Mouse (Mus musculus) fibroblast of lung, adult 2 months (primary cell): ENCODE measurements at regions not wholly inside any gene's neighbourhood (a gene's known extent, or its start where the extent isn't known, plus 50 kb on each side); places are given as distances from the start of the nearest gene placed in this dataset.

Experiments used
- DNase-seq: peaks from one replicate; pipeline ENCODE4 v3.0.0-alpha.2; 2011; ENCODE audit warnings: low read depth

DNA sequence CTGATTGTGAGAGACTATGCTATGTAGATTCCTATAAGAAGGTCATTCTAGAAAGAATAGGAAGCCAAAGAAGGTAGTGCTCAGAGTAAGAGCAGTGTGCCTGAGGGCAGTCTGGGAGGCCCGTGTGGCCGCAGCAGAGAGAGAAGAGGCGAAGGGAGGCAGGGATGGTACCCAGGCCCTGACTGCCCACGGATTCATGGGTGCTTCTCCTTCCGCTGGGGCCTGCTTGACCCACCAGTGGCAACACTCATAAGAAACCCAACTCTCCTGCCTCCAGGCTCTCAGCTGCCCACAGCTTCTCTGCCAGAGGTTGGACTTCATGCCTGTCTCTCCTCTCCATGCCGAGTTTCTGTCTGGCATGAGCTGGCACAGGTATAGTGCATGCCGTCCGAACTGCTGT is 60.6 kb upstream of the Twist2 start:
- no peak for DNase-seq

DNA sequence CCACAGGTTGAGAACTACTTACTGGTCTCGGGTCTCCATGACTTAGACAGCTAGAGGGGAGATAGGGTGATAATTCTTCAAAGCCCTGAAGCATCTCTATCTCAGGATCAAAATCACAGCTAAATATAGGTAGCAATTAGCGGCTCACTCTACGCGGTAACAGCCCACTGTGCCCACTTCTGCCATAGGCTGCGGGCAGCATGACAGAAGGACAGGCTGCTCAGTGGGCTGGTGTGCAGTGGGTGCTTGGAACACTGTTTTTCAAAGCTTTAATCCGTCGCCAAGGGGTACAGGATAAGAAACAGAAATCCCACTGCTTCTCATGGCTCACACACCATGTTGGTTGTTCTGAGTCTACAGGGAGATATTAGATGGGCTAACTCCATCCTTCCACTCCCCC is 59.2 kb upstream of the Twist2 start:
- no peak for DNase-seq

DNA sequence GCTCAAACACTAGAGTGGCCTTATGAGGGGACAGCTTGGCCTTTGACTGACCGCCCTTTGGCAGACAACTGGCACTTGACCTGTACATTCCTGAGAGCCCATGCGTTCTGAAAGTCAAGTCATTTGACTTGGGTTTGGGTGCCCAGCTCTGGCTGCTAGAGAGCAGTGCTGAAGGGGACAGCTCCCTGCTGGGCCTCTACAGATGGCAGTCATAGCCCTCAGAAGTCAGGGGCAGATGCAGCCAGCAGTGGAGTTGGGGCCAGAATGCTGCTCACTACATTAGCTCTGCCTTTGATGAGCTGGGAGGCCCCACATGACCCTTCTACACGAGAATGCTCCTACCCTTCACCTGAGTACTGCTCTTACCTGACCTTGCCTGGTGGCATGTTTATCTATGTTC is 58.3 kb upstream of the Twist2 start:
- no peak for DNase-seq

GRCm38 (mm10) chr1:91744076-91744475 is 57.2 kb upstream of the Twist2 start:
- no peak for DNase-seq

- no peak for DNase-seq
Measured at GRCm38 (mm10) chr1:91744701-91745100, 56.6 kb upstream of the Twist2 start.

- no peak for DNase-seq
Measured at GRCm38 (mm10) chr1:91747583-91747982, 53.7 kb upstream of the Twist2 start.
